Mouse (Mus musculus) spleen, embryonic (tissue): ENCODE measurements around the gene Gm20388.

Experiments
- CTCF ChIA-PET: fragments of 350-600 bp; sonication (Branson Sonifier 250); formaldehyde crosslinking; loops from one replicate; lab custom pipeline; 2022; lab: Charles Lee

The Gm20388 gene

DNA sequence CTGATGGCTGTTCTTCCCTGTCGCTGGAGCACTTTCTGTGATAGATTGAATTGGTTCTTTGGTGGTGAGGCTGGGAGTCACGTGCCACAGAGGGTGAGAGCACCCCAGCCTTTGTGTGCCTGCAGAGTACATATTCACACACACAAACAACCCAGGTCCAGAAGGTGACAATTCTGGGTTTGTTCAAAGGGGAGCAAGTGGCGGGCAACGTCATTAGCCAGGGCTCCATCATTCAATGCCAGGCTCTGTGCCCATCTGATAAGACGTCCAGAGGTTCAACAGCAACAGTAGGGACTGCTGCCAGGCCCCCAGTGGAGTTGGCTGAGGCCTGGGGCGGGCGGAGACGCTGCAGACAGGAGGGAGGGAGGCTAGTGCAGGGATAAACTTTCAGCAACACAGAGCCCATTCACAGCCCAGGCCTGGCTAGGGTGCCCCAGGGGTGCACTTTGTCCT, 1253.4 kb downstream of the Gm20388 start:
- CTCF ChIA-PET = no interaction called here

DNA sequence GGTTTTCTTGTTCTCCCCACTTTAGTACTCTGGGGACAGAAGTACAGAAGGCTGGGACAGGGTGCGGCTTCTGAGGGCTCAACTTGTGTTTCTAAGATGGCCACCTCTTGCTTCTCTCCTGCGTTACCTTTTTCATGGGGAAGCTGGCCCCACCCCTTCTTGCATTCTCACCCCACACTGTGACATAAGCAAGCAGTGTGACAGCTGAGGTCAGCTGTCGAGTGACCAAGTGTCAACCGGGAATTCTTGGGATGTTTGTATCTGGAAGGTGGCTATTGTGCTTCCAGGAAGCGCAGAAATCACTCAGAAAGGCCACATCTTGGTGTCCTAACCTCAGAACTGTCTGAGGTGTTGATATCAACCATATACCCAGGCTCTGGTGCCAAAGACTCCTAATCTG, 1257.4 kb downstream of the Gm20388 start:
- CTCF ChIA-PET = no interaction called here

DNA sequence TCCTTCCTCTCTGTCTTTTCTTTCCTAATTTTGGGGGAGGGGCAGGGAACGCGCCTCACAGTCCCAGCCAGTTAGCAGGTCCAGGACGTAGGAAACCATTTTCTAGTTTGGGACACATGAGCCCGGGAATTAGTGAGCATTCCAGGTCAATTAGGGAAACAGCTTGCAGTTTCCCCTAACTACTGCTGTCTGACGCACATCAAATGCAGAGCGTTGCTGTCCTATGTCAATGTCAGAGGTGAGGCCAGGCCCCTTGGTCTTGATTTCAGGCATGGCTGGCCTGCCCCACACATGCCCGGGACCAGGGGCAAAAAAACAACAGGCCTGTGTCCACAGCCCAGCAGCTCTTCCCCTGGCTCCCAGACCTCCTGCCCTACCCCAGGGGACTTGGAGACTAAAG, 1259.5 kb downstream of the Gm20388 start:
- CTCF ChIA-PET = no interaction called here

DNA sequence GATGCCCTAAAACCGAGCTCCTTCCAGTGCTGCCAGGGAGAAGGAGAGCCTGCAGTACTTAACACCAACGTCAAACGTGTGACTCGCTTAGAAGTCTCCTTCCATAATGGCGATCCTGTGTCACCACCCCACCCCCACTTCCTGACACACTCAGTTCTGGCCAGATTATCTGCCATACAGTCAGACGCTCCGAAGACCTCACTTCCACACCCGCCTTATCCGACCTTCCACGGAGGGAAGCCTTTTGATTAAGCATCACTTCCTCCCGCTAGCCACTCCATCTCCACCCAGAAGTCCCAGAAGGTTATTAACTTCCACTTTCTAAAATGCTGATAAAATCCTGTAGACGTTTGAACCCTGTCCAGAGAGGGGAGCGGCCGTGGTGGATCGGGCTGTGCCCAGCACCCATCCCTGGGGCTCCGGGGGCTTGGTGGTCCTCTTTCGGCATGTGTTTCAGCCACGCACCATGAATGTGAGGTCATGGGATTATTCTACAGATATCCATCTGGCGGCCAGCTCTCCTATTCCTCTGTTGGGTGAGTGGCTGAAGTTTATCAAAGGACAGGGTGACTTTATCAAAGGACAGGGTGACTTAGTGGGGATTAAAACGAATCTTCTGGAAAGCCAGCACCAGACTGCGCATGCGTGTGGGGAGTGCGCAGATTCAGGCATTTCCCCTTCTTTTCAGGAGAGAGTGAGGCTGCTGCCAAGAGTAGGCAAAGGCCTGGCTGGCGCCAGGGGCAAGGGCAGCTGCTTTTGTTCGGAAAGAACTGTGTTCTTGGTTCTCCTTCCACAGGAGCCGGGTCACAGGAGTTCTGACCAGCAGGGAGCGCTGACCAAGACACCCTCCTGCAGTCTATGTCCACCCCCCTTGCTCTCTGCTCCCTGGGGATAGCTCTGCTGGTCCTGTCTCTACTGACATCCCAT, 1260.2 kb downstream of the Gm20388 start:
- CTCF ChIA-PET = no interaction called here

DNA sequence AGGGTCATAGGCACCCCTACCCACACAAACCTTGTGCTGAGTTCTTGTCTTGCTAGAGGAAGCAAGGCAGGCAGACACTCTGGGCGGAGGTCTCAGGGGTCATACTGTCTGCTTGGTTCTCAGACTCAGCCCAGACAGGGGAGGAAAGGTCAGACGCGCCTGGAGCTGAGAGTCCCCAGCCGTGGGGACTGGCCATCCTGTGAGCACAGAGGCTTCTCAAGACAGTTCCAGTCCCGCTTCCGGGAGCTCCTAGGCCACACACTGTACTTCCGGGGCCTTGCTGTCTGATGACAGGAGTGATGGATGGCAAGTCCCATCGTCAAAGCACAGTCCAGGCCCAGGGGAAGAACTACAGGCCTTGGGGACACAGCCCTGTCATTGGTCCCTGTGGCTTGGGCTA, 1261.9 kb downstream of the Gm20388 start:
- CTCF ChIA-PET = no interaction called here

DNA sequence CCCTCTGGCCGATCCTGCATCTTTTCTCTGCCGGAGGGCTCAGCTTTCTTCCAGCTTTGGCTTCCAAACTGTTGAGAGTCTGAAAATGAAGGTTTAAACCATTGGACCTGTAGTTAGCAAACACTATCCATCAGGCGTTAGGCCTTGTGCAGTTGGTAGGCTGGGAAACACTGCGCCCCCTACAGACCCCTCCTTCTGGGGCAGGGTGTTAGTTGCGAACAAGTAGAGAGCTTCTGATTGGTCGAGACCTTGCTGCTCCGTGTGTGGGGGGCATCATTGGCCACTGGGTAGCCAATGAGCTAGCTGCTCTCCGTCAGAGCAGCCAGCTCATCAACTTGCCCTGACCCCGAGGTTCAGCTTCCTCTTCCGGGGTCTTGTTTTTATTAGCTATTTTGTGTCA, 1263.5 kb downstream of the Gm20388 start:
- CTCF ChIA-PET = interaction anchor here (0.6 kb wide), 1 partner anchor 1698 kb away, joined by 4 read pairs; no protein-coding TSS in a partner anchor

DNA sequence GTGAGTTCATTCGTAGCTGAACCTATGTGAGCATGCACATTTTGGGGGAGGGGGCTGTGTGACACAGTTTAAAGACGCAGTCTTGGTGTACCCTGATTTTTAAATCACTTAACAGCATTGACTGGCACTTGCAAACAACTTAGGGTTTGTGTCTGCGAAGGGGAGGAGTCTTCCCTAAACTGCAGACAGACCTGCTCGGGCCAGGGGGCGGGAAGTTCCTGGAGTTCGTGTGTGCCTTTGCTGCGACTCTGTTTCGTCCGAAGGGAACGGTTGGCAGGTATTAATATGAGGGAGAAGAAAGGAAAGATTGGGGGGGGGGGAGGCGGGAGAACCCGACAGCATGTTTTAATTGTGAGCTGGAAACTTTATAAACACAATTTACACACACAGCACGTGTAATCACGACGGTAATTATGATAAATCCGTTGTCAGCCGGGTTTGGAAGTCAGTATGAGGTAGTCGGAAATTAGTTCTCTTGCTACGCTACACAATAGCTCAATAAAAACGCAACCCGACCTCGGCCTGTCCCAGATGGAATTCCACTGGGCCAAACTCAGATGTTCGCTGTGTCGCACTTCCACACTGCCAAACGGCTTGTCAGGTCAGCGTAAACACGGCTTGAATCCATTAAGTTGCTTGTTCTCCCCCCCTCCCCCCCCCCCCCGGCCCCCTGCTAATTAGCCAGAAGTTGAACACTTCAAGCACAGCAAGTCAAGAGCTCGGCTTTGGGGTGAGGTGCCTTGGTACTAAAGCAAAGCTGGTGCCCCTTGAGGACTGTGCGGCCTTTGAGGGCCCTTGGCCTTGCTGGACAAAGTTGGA, 1264.3 kb downstream of the Gm20388 start:
- CTCF ChIA-PET = interaction anchor here (0.6 kb wide), 2 partner anchors 25 to 1697 kb away, joined by 3 to 4 read pairs; no protein-coding TSS in a partner anchor

DNA sequence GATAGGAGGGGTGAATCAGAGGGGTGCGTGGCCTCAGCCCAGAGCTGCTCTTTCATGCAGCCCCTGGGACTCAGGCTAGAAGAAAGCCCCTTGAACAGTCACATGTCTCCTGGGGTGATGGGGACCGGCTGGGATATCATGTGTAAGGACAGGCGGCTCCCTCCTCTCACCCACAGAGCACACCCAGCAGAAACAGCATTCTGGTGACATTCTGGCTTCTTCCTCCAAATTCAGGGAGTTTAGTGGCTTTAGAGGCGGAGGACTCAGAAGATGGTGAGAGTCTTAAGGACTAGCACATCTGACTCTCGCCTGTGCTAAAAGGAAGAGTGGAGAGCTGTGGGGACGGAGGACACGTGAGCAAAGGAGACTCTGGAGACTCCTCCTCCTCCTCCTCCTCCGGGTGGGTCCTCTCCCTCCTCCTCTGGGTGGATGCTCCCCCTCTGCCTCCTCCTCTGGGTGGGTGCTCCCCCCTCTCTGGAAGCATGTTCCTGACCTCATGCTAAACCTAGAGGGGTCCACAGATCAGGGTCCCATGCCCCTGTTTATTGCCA, 1265.0 kb downstream of the Gm20388 start:
- CTCF ChIA-PET = interaction anchor here (0.6 kb wide), 1 partner anchor 24 kb away, joined by 3 read pairs; no protein-coding TSS in a partner anchor

DNA sequence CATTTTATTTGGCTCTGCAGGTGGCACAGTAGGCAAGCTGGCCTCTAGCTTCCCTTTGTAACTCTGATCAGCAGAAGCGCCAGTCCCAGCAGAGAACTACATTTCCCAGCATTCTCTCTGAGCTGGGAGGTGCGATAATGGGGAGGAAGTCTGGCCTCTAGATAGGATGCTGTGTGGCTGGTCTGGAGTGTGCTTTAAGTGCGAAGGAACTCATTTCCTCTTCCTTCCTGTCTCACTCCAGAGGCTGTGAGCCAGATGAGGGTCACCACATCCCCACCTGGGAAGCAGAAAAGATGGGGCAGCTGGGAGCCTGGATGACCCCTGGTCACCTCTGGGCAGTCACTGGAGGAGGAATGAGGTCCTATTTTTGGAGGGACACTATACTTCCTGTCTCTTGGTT, 1265.7 kb downstream of the Gm20388 start:
- CTCF ChIA-PET = no interaction called here

DNA sequence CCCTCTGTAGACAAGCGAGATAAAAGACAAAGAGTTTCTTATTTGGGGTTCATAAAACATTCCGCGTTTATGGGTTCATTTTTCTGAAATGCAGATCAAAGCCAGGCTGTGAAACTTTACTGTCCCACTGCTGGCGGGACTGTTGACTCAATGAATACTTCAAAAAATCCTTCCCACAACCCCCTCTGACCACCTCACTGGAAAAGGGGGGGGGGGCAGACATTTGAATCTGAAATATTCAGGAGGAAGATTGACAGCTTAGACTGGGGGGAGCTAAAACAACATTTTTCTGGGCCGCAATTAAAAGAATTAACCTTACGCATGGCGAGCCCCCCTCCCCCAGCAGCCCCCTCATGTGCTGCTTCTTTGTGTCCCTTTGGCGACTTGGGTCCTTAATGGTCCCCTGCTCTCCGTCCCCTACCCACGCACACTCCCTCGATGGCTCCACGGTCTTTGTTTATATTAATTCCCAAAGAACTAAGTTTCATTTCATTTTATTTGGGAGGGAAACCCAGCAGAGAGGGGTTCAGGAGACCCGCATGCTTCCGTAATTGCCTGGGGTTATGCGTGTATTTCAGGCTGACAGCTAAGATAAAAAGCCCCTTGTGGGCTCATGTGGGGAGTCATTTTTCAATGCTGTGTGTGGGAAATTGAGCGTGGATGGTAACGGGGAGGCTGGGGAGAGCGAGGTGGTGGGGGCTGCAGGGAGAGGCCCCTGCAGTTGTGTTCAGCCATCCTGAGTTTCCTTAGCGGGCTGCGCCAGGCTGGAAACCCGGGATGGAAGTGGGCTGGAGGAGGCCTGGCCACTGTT, 1270.0 kb downstream of the Gm20388 start:
- CTCF ChIA-PET = no interaction called here

DNA sequence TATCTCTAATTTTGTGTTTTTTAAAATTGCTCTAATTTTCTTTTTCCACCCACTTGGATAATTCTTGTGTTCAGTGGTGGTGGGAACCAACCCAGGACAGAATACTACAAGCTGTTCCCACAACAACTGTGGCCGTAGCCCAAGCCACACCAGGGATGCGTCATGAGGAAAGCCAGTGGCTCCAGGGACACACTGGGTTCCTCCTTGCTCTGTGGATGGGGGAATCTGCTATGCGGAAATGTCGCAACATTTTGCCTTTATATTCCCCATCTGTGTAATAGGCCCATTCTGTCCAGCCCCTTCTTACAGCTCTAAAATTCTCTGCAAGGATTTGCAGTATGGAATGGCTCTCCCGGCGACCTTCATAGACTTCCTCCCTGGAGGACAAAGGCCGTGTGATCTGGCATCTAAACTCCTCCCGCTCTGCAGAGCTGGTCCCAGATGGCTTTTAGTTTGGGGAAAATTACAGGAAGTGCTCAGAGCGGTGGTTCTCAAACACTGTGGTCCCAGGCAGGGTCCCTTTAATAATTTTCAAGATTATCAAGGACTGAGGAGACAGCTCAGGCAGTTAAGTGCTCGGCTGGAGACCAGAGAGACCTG, 1270.7 kb downstream of the Gm20388 start:
- CTCF ChIA-PET = no interaction called here

DNA sequence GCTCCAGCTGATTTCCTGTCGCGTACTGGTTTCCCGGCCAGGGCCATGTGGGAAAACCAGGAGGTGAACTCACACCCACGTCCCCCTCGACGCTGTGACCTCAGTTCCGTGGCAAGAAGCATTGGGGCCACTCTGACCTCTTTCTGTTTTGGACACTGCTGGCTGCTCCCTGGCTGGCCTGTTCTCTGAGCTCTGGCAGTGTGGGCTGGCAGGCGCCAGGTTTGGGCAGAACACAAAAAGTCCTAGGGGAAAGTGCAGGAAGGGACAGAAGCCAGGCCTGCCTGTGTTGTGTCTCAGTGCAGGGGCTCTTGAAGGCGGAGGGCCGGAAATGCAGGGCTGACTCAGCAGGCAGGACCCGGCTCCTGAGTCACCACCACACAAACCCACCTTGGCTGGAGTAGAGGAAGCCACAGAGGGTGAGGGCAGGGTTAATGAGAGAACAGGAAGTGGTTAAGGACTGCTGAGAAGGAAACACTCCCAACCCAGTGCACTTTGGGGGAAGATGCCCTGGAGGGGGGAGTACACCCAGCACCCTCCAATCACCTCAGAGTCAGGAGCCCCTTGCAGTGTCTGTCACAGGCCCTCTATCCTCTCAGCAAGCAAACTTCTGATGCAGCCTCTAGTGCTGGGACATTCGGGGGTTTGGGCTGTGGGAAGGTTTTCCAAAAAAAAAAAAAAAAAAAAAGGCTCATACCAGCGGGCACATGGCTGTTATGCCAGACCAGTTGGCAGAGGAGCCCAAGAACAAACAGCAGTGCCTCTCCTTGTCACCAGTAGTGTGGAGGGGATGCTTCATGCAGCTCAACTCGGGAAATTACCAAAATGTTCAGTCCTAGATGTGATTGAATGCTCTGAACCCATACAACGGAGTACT, 1277.1 kb downstream of the Gm20388 start:
- CTCF ChIA-PET = no interaction called here

DNA sequence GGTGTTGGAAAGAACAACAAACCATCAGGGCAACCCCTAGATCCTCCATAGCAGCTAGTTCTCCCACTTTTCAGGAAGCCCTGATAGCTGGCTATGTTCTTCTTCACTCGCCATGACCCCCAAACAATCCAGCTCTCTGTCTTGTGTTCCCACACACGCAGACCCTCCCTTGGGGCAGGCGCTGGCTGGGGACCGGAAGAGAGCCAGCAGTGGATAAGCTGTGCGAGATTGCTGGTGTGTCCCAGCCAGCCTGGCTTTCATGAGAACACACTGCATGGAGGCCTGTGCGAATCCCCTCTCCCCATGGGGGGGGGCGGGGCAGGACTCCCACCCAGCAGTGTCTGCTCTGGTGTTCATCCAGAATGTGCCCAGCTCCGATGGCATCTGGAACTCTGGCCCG, 1278.4 kb downstream of the Gm20388 start:
- CTCF ChIA-PET = no interaction called here

DNA sequence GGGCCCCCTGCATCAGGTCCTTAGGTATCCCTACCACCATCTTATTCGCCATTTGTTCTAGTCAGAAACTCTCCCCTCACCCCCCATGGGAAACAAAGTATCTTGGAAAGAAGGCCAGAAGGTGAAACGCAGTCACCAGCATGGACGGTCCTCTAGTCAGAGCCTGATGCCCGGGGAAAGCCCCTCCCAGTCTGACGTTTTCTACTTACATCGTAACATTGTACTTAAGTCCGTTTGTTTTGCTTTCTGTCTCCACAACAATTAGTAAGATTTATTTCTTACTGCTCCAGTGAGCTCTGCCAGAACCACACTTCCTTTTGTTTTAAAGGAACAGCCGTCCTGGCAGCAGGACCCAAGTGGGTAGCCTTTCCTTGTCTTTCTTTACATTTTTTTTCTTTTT, 1281.8 kb downstream of the Gm20388 start:
- CTCF ChIA-PET = no interaction called here

DNA sequence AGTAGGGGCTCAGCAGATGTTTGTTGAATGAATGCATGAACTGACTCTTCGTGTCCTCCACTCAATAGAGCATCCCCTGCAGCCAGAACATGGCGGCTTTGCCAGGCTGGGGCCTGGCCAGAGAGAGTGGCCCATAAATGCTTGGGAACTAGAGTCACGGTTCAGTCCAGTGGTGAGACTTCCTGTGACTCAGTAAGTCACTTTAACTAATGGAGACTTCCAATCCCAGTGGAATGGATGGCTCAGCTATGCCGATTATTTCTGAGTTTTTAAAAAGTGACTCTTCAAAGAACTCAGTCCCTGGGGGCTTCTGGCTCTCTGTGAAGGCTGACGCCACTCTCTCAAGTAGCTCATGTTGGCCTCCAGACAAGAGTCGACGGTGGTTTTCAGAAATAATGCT, 1285.3 kb downstream of the Gm20388 start:
- CTCF ChIA-PET = no interaction called here

DNA sequence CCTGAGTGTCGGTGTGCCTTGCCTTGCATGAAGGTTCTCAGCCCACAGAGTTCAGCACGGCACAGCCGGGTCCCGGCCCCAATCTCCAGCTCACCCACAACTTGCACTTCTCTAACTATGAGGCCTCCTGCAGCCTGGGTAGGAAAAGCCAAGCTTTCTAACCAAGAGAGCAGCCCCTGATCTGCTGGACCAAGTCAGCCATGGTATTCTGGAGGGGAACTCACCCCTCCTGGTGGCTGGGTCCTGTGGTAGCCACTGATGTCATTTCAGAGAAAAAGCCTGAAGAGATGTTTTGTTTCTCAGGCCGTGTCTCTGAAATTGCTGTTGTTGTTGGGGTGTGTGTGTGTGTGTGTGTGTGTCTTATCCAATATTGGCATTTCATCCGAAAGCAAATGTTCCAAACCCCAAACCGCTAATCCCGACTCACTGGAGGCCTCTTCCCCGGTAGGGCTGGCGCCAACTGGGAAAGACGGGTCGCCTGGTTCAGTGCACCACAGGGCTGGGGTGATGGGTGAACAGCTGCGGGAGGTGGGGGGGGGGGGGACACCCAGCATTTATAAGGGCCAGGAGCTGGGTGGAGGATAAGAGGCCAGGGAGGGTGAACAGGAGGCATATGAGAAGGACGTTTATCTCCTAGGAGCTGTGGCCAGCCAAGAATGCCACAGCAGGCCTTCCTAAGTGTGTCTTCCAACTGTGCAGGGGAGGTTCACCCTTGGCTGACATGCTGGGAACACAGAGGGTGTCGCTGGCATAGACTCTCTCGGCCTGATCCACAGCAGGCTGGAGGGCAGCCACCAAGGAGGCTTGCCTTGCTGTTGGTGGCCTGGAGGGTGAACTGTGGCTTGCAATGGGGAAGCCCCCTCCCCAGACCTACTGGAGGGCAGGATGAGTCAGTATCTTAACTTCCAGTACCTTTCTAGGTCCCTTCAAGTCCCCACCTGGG, 1286.4 kb downstream of the Gm20388 start:
- CTCF ChIA-PET = no interaction called here

DNA sequence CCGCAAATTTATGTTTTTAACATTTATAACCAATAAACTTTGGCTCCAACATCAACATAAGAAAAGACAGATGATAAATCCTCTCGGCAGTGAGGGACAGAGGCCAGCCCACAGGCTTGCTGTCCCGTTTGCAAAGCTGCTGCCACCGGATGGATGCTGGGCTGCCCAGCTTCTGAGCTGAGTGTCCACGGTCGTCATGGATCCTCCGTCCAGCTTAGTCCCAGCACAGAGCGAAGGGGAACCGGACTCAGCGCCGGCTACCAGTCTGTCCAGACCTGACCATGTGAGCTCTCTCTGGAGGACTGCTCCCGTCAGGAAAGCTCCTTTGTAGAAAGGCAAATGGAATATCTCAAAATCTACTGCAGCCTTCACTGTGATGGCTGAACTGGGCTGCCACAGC, 1289.4 kb downstream of the Gm20388 start:
- CTCF ChIA-PET = interaction anchor here (0.6 kb wide), 1 partner anchor 25 kb away, joined by 3 read pairs; no protein-coding TSS in a partner anchor

DNA sequence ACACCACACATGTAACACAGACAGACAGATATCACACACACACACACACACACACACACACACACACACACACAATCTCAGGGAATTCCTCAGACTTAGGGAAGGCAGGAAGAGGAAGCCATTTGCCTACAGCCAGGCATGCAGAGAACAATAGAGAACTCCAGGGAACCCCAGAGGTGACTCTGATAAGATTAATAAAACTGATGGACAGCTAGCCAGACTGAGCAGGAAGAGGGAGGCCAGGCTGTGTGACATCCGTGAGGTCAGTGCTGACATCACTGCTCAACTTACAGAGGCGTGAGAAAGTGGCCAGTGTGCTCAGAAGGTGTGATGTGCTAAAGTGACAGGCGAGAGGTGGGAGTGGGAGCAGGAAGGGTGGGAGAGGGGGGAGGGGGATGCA, 1290.3 kb downstream of the Gm20388 start:
- CTCF ChIA-PET = no interaction called here

DNA sequence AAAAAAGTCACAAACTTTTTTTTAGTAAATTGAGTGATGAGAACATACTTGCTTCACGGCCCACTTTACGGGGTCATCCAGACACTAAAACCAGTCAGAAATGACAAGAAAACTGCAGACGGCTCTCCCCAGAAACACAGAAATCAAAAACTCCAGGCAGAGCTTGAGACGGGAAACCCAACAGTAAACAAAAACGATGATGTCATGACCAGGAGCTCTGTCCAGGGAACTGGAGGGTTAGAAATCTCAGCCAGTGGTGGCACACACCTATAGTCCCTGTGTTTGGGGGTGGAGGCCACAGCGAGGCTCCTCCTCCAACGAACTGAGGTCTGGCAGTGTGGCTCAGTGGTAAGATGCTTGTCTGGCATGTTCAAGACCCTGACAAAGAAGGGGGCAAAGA, 1291.0 kb downstream of the Gm20388 start:
- CTCF ChIA-PET = no interaction called here
